Mouse (Mus musculus) myocyte (in vitro differentiated cells): ENCODE data around the gene Sppl2c. TPM values are rescaled to one million over a fixed set of nuclear protein-coding genes. Genes with fewer than 3 reads are reported as not detected.

Source experiments
- H3K27me3 ChIP-seq: one replicate; pipeline ENCODE4 v1.6.1; 2011; ENCODE audit not compliant: control insufficient read depth, insufficient read depth, insufficient read length
- H3K36me3 ChIP-seq: one replicate; pipeline ENCODE4 v1.6.1; 2011; ENCODE audit not compliant: control insufficient read depth, insufficient read depth
- H3K4me2 ChIP-seq: one replicate; pipeline ENCODE4 v1.6.1; 2011; ENCODE audit warnings: low read depth, control low read depth
- H3K4me3 ChIP-seq: one replicate; pipeline ENCODE4 v1.5.1; 2011; ENCODE audit warnings: mild to moderate bottlenecking, control low read depth, moderate library complexity
- H3K79me2 ChIP-seq: one replicate; pipeline ENCODE4 v1.6.1; 2011; ENCODE audit not compliant: control insufficient read depth, insufficient read depth
- H3ac ChIP-seq: one replicate; pipeline ENCODE4 v1.6.1; 2011; ENCODE audit not compliant: control insufficient read depth, insufficient read length
- CEBPB ChIP-seq: IDR thresholded peaks from 2 replicates; pipeline ENCODE4 v1.6.1; 2011; ENCODE audit warnings: mild to moderate bottlenecking, moderate library complexity; ENCODE audit not compliant: poor library complexity, insufficient read depth, severe bottlenecking
- E2F4 ChIP-seq: IDR thresholded peaks from one replicate; pipeline ENCODE4 v1.6.1; 2011; ENCODE audit warnings: mild to moderate bottlenecking, control low read depth, moderate library complexity; ENCODE audit not compliant: insufficient read depth
- MAX ChIP-seq: IDR thresholded peaks from one replicate; pipeline ENCODE4 v1.6.1; 2011; ENCODE audit warnings: low read depth, mild to moderate bottlenecking, control low read depth
- MYOD1 ChIP-seq, 3 experiments: IDR thresholded peaks; one replicate each; pipeline ENCODE4 v1.6.1; 2011; ENCODE audit warnings: control low read depth in 2 of 3, low read depth in 2 of 3, mild to moderate bottlenecking in 2 of 3, moderate library complexity in 1 of 3; ENCODE audit not compliant: insufficient read length in 2 of 3, control insufficient read depth in 1 of 3
- MYOG ChIP-seq, 3 experiments: IDR thresholded peaks; one replicate each; pipeline ENCODE4 v1.6.1; 2011; ENCODE audit warnings: control low read depth in 2 of 3, low read depth in 2 of 3, mild to moderate bottlenecking in 2 of 3; ENCODE audit not compliant: insufficient read length in 2 of 3, control insufficient read depth in 1 of 3, insufficient read depth in 1 of 3
- POLR2A ChIP-seq: IDR thresholded peaks from one replicate; pipeline ENCODE4 v1.6.1; 2011; ENCODE audit warnings: low read depth, mild to moderate bottlenecking, control low read depth, moderate library complexity; ENCODE audit not compliant: insufficient read length
- POLR2AphosphoS2 ChIP-seq: IDR thresholded peaks from one replicate; pipeline ENCODE4 v1.6.1; 2011; ENCODE audit warnings: low read depth, control low read depth; ENCODE audit not compliant: insufficient read length
- REST ChIP-seq: IDR thresholded peaks from one replicate; pipeline ENCODE4 v1.6.1; 2011; ENCODE audit warnings: mild to moderate bottlenecking, control low read depth, moderate library complexity; ENCODE audit not compliant: insufficient read depth, insufficient read length
- SRF ChIP-seq: IDR thresholded peaks from one replicate; pipeline ENCODE4 v1.6.1; 2011; ENCODE audit warnings: low read depth; ENCODE audit not compliant: control insufficient read depth, insufficient read length
- TCF12 ChIP-seq: IDR thresholded peaks from one replicate; pipeline ENCODE4 v1.6.1; 2011; ENCODE audit warnings: mild to moderate bottlenecking, control low read depth; ENCODE audit not compliant: poor library complexity, insufficient read depth, severe bottlenecking
- TCF3 ChIP-seq: IDR thresholded peaks from one replicate; pipeline ENCODE4 v1.6.1; 2011; ENCODE audit warnings: low read depth, control low read depth; ENCODE audit not compliant: insufficient read length
- USF1 ChIP-seq: IDR thresholded peaks from one replicate; pipeline ENCODE4 v1.6.1; 2011; ENCODE audit warnings: low read depth, mild to moderate bottlenecking, control low read depth, moderate library complexity
- polyA plus RNA-seq: library from polyadenylated mRNA; unstranded; fragments of >200 nt; fragmentation: generic; extraction: Trizol; gene quantifications from one replicate; pipeline ENCODE4 v1.2.1, GENCODE M21; 2012; ENCODE audit warnings: missing spikeins

Sppl2c gene
- polyA plus RNA-seq, 1 experiment = not detected

DNA sequence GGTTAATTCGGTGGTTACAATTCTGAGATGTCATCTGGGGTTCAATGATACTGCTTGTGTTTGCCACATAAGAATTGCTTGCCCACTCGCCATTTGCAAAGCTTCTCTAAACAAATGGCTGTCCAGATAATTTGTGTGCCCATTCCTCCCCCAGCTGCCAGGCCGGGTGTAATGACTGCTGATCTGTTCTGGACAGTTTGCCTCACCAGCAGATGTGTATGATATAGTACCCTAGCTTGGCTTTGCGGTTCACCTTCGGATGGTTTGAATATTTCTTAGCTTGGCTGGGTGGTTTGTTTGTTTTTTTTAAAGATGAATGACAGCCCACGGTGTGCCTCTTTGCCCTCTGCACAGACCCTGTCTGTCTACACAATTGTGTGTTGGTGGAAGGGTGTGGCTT lies 48.6 kb downstream of the Sppl2c start:
- Histone ChIP-seq H3K79me2 (no peaks in the 10 kb centered on the region), H3K4me3 (no peak overlapping the region), H3K4me2 (peak overlapping the region; percentile 52), H3ac (no peak overlapping the region), H3K27me3 (no peaks in the 10 kb centered on the region), H3K36me3 (no peaks in the 10 kb centered on the region)
- TF ChIP-seq REST = no peak
- TF ChIP-seq TCF12 = no peak
- TF ChIP-seq MYOG (IDR thresholded peaks at IDR 0.05; ENCODE audit: control insufficient read depth in 1 of 3, insufficient read depth in 1 of 3, insufficient read length in 2 of 3, low read depth in 2 of 3) = peak; percentile 22 to 73 (median 51)
- 0 out of 2 replicates have a peak, but pooled peaks have one; percentile 12 for TF ChIP-seq CEBPB
- peak; percentile 49 for TF ChIP-seq TCF3
- TF ChIP-seq SRF = no peak
- peak; percentile 36 to 80 (median 76) for TF ChIP-seq MYOD1 (IDR thresholded peaks at IDR 0.05; ENCODE audit: control insufficient read depth in 1 of 3, insufficient read length in 2 of 3, low read depth in 2 of 3)
- TF ChIP-seq POLR2AphosphoS2 = no peak
- TF ChIP-seq MAX = no peak

DNA sequence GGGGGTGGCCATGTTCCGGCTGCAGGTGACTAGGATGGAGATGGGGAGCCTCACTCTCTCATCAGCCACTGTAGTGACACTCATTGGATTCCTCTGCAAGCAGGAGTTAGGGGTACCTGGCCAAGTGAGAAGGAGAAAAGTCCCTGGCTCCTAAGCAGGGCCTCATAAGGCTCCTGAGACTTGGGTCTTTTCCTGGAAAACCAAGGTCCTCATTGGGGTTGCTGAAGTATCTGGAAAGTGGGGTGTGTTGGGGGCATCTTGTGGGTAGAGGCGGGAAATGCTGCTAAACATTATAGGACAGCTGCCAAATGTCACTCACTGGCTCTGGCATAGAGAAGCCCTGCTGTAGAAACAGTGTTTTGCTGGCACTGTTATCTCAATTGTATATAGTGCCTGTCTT lies 49.8 kb downstream of the Sppl2c start:
- Histone ChIP-seq H3K79me2 (no peaks in the 10 kb centered on the region), H3K4me3 (no peak overlapping the region), H3K4me2 (no peak overlapping the region), H3K27me3 (no peaks in the 10 kb centered on the region), H3ac (no peak overlapping the region), H3K36me3 (no peaks in the 10 kb centered on the region)
- no peak for TF ChIP-seq TCF3
- no peak for TF ChIP-seq USF1
- TF ChIP-seq MYOD1 (IDR thresholded peaks at IDR 0.05; ENCODE audit: control insufficient read depth in 1 of 3, insufficient read length in 2 of 3, low read depth in 2 of 3) = no peak
- TF ChIP-seq POLR2AphosphoS2 = no peak
- TF ChIP-seq REST = no peak
- no peak for TF ChIP-seq E2F4
- no peak for TF ChIP-seq MAX
- no peak for TF ChIP-seq MYOG (IDR thresholded peaks at IDR 0.05; ENCODE audit: control insufficient read depth in 1 of 3, insufficient read depth in 1 of 3, insufficient read length in 2 of 3, low read depth in 2 of 3)
- TF ChIP-seq POLR2A = no peak
- no peak for TF ChIP-seq CEBPB
- no peak for TF ChIP-seq TCF12

DNA sequence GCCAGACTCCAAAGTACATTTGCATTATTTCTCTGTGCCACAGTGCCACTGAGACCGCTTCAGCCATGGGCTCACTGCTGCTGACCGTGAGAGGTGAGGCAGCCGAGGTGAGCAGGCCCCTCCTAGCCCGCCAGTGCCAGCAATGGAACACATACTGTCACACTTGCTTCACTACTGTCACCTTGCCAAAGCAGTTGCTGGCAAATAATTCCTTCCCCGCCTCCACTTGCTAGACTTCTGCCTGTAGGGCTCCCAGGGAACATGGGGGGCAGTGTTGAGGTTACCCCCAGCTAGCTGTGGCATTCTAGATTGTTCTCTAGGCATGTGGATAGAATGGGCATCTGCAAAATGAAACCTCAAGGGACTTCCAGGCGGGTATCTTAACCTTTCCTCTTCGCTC lies 51.1 kb downstream of the Sppl2c start:
- Histone ChIP-seq H3K36me3 (no peaks in the 10 kb centered on the region), H3ac (no peak overlapping the region), H3K27me3 (no peaks in the 10 kb centered on the region), H3K4me3 (no peak overlapping the region), H3K79me2 (no peaks in the 10 kb centered on the region), H3K4me2 (no peak overlapping the region)
- no peak for TF ChIP-seq SRF
- peak in 1 of 3 experiments; percentile 13 for TF ChIP-seq MYOD1 (IDR thresholded peaks at IDR 0.05; ENCODE audit: control insufficient read depth in 1 of 3, insufficient read length in 2 of 3, low read depth in 2 of 3)
- peak in 1 of 3 experiments; percentile 23 for TF ChIP-seq MYOG (IDR thresholded peaks at IDR 0.05; ENCODE audit: control insufficient read depth in 1 of 3, insufficient read depth in 1 of 3, insufficient read length in 2 of 3, low read depth in 2 of 3)

DNA sequence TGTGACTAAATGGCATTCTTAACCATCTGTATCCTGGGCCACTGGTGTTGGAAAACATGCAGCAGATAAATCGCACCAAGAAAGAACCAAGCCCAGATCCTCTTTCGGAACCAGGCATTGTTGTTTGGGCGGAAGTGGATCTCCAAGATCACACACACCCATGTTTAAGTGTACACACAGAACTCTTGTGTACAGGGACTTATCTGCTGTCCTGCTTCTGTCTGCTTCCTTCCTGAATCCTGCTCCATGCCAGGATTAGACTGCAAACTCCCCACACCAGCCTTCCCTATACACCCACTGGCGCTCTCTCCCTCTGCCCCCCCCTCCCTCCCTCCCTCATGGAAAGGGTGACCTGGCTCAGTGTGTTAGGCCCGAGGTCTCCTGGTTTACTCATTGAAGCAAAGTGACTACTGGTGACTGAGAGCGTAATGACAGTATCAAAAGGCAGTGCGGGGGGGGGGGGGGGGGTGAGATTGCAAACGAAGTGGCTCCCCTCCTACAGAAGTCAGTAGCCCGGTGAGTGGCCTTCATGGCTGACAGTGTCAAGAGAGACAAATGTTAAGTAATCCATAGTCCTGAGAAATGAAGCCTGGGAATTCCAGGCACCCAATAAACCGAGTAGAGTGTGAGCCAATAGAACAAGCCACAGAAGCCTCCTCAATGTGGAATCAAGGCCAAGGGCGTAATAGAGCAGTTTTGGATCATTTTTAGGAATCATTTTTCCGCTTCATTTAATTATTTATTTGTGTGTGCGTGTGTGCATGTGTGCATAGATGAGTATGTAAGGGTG lies 52.0 kb downstream of the Sppl2c start:
- no peaks in the 10 kb centered on the region for H3K79me2 ChIP-seq
- H3K27me3 ChIP-seq = no peaks in the 10 kb centered on the region

More for the DNA sequence above, 52.0 kb downstream of the Sppl2c start:
- Histone ChIP-seq H3K36me3 (no peaks in the 10 kb centered on the region), H3ac (no peak overlapping the region), H3K4me3 (no peak overlapping the region), H3K4me2 (no peak overlapping the region)
- TF ChIP-seq TCF12 (no peak), E2F4 (no peak), MYOG (IDR thresholded peaks at IDR 0.05; ENCODE audit: control insufficient read depth in 1 of 3, insufficient read depth in 1 of 3, insufficient read length in 2 of 3, low read depth in 2 of 3) (no peak), MAX (no peak), POLR2AphosphoS2 (no peak), CEBPB (no peak), USF1 (no peak), TCF3 (no peak), MYOD1 (IDR thresholded peaks at IDR 0.05; ENCODE audit: control insufficient read depth in 1 of 3, insufficient read length in 2 of 3, low read depth in 2 of 3) (no peak), REST (no peak), SRF (no peak), POLR2A (no peak)

Other genes with a start within 250 kb of the Sppl2c start
- gene Nsf, start 232.3 kb upstream of the Sppl2c start, polyA plus RNA-seq = 17.2 TPM
- 23.0 TPM for gene Arf2, start 219.6 kb upstream of the Sppl2c start, polyA plus RNA-seq
- gene Crhr1, start 53.5 kb upstream of the Sppl2c start, polyA plus RNA-seq = not detected
- 8.0 TPM for gene Mapt, start 45.1 kb downstream of the Sppl2c start, polyA plus RNA-seq